Mouse (Mus musculus) ovary, adult 10 weeks (tissue): ENCODE data around the gene Gm3005. TPM values are rescaled to one million over a fixed set of nuclear protein-coding genes. Genes with fewer than 3 reads are reported as not detected.

ENCODE experiments used
- polyA plus RNA-seq: library from polyadenylated mRNA; stranded (reverse); fragments of 350-450 nt; fragmentation: Illumina TruSeq; extraction: RNeasy Lipid Tissue Mini Kit (QIAGEN cat#74804); gene quantifications from one replicate; pipeline ENCODE4 v1.2.3, GENCODE M21; 2014

The Gm3005 gene
- polyA plus RNA-seq, result not detected

DNA sequence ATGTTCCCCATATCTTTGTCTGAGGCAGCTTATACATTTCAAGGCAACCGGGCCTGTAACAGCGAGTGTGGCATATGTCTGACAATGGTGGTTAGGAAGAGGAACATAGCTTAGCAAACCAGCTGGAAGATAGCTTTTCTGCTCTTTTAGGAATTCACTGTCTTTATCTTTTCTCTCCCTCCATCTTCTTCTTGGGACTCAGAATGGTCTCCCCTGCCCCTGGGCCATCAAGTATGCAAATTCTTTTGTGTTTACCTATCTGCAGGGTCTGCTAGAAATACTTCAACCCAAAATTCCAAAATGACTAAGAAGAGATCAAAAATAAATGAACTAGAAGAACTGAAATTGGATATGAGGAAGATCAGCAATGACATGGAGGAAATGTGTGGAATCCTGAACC lies at the start of gene Gm3005:
Gene Gm3005, plus strand, starts transcription at position 301 of the 400 bp plus-strand sequence.

DNA sequence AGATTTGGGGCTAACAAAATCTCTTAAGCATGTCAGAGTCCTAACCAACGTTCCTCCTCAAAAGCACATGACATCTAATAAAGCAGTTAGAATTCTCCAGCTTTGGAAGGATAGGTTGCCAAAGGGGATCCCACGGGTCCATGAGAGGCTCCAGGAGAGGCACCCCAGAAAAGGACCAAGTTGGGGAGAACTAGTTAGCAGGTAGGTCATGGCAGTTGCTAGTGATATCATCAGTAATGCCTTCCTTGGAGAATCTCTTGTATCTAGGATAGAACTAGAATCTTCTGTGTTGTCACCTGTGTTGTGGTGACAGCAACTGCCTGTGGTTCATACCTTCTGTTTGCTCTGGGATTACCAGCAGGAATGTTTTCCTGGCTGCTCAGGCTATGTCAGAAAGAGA lies 33.1 kb upstream of the Gm3005 start, which contains the start of gene Gm10413:
Gene Gm10413, plus strand, starts transcription at position 301 of the 400 bp plus-strand sequence.

DNA sequence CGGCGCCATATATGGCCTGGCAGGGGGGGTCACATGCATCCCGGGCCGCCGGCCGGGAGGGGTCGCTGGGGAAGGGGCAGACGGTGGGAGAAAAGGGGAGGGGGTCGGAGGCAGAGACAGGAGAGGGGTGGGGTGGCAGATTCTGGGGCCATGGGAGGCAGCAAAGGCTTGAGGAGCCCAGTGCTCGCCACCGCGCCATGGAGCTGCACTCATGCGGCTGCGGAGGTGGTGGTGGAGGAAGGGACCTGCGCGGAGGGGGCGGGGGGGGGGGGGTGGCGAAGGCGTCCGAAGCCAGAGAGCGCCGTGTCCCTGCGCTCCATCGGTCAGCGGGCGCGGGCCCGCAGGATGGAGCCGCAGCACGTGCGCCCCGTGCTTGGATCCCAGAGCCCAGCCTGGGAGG lies 15.6 kb upstream of the Gm3005 start, which contains the start of gene Gm10409:
Gene Gm10409, plus strand, starts transcription at position 301 of the 400 bp plus-strand sequence.

DNA sequence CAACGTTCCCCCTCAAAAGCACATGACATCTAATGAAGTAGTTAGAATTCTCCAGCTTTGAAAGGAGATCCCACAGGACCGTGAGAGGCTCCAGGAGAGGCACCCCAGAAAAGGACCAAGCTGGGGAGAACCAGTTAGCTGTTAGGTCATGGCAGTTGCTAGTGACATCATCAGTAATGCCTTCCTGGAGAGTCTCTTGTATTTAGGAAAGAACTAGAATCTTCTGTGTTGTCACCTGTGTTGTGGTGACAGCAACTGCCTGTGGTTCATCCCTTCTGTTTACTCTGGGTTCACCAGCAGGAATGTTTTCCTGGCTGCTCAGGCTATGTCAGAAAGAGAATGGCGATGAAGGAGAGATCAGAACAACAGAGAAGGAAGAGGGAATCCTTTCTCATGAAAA lies 21.2 kb downstream of the Gm3005 start, which contains the start of gene Gm10408:
Gene Gm10408, plus strand, starts transcription at position 301 of the 400 bp plus-strand sequence.

DNA sequence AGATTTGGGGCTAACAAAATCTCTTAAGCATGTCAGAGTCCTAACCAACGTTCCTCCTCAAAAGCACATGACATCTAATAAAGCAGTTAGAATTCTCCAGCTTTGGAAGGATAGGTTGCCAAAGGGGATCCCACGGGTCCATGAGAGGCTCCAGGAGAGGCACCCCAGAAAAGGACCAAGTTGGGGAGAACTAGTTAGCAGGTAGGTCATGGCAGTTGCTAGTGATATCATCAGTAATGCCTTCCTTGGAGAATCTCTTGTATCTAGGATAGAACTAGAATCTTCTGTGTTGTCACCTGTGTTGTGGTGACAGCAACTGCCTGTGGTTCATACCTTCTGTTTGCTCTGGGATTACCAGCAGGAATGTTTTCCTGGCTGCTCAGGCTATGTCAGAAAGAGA lies 206.3 kb downstream of the Gm3005 start, which contains the start of gene Gm3012:
Gene Gm3012, plus strand, starts transcription at position 301 of the 400 bp plus-strand sequence.

Other genes with a start within 250 kb of the Gm3005 start
- gene Gm5795, start 239.8 kb upstream of the Gm3005 start, polyA plus RNA-seq, result not detected
- gene D830030K20Rik, start 219.6 kb upstream of the Gm3005 start, polyA plus RNA-seq, result 0.63 TPM
- gene Gm2956, start 95.5 kb upstream of the Gm3005 start, polyA plus RNA-seq, result not detected
- not detected for gene Gm10413, start 33.0 kb upstream of the Gm3005 start, polyA plus RNA-seq
- gene Gm10409, start 15.5 kb upstream of the Gm3005 start, polyA plus RNA-seq, result not detected
- gene Gm10408, start 21.3 kb downstream of the Gm3005 start, polyA plus RNA-seq, result not detected
- not detected for gene Gm3012, start 206.4 kb downstream of the Gm3005 start, polyA plus RNA-seq
- gene Gm3020, start 223.9 kb downstream of the Gm3005 start, polyA plus RNA-seq, result not detected